Mouse (Mus musculus): ENCODE data around the gene Zbtb3. TPM values are rescaled to one million over a fixed set of nuclear protein-coding genes. Genes with fewer than 3 reads are reported as not detected.
"Not testable (repeated sequence)": the region's sequence is repeated elsewhere in the genome, so short reads cannot be mapped to it uniquely, and the experiment has no call there.

The Zbtb3 gene
- polyA plus RNA-seq, 1 experiment from 2014 or later: 7.2 TPM

- Histone ChIP-seq H3K27me3 (replicated peaks) (no peaks in the 10 kb centered on the region), H3K36me3 (peaks cover 74% of the 10 kb centered on the region), H3K4me3 (no peak overlapping the region), H3K4me2 (replicated peaks) (no peak overlapping the region), H3K4me1 (0 out of 2 replicates have a peak, but pooled peaks cover under 1% of the 10 kb centered on the region), H3K9me3 (no peaks in the 10 kb centered on the region), H3K9ac (no peak overlapping the region), H3K27ac (no peak overlapping the region)
- 94% methylated on average over 4 of the region's 4 CpGs for WGBS
- ATAC-seq (ENCODE audit: low FRiP score, low read depth): no peak
Observed at GRCm38 (mm10) chr19:8832971-8833370, 30.6 kb downstream of the Zbtb3 start.

GRCm38 (mm10) chr19:8836327-8836726 is 34.0 kb downstream of the Zbtb3 start:
- not testable (repeated sequence) for ATAC-seq (ENCODE audit: low FRiP score, low read depth); H3K27me3 ChIP-seq (replicated peaks); H3K4me3 ChIP-seq

GRCm38 (mm10) chr19:8837251-8837791 is 35.0 kb downstream of the Zbtb3 start, which contains the start of gene Bscl2:
TSS of gene Bscl2 (plus strand) at chr19:8837467.
- Histone ChIP-seq H3K4me3 (peak within 1 kb of the TSS; percentile 52), H3K9ac (peak within 1 kb of the TSS; percentile 71), H3K4me1 (peaks cover 32% of the 10 kb centered on the region), H3K9me3 (no peaks in the 10 kb centered on the region), H3K36me3 (peaks cover 36% of the 10 kb centered on the region), H3K27ac (peak within 1 kb of the TSS; percentile 91), H3K27me3 (replicated peaks) (no peaks in the 10 kb centered on the region), H3K4me2 (replicated peaks) (peak within 1 kb of the TSS; percentile 75)
- under 1% methylated on average over 37 of the region's 38 CpGs for WGBS
- peak; percentile 74 for ATAC-seq (ENCODE audit: low FRiP score, low read depth)

More at GRCm38 (mm10) chr19:8836327-8836726, 34.0 kb downstream of the Zbtb3 start:
- H3K9me3 ChIP-seq, H3K27ac ChIP-seq, H3K9ac ChIP-seq: not testable (repeated sequence)
- Histone ChIP-seq H3K4me1 (peaks cover 32% of the 10 kb centered on the region), H3K36me3 (peaks cover 44% of the 10 kb centered on the region), H3K4me2 (replicated peaks) (peak overlapping the region; percentile 75)
- 98% methylated on average over 10 of the region's 10 CpGs for WGBS

GRCm38 (mm10) chr19:8838041-8838730 is 35.8 kb downstream of the Zbtb3 start:
- peaks cover 32% of the 10 kb centered on the region for H3K4me1 ChIP-seq
- 23% methylated on average over 15 of the region's 15 CpGs for WGBS
- peak overlapping the region; percentile 71 for H3K9ac ChIP-seq
- peak overlapping the region; percentile 75 for H3K4me2 ChIP-seq (replicated peaks)
- peaks cover 32% of the 10 kb centered on the region for H3K36me3 ChIP-seq
- H3K27ac ChIP-seq: peak overlapping the region; percentile 91
- H3K27me3 ChIP-seq (replicated peaks): no peaks in the 10 kb centered on the region
- ATAC-seq (ENCODE audit: low FRiP score, low read depth): peak; percentile 38
- H3K9me3 ChIP-seq: no peaks in the 10 kb centered on the region
- H3K4me3 ChIP-seq: peak overlapping the region; percentile 52

GRCm38 (mm10) chr19:8839103-8839907 is 37.0 kb downstream of the Zbtb3 start, which contains the start of gene Gng3:
TSS of gene Gng3 (minus strand) at chr19:8839194.
- H3K4me1 ChIP-seq: peaks cover 32% of the 10 kb centered on the region
- 44% methylated on average over 11 of the region's 11 CpGs for WGBS
- H3K27me3 ChIP-seq (replicated peaks): no peaks in the 10 kb centered on the region
- peak within 1 kb of the TSS; percentile 71 for H3K9ac ChIP-seq
- H3K27ac ChIP-seq: peak within 1 kb of the TSS; percentile 91
- H3K36me3 ChIP-seq: peaks cover 23% of the 10 kb centered on the region
- peak within 1 kb of the TSS; percentile 75 for H3K4me2 ChIP-seq (replicated peaks)
- peak; percentile 85 for ATAC-seq (ENCODE audit: low FRiP score, low read depth)
- H3K9me3 ChIP-seq: no peaks in the 10 kb centered on the region
- H3K4me3 ChIP-seq: peak within 1 kb of the TSS; percentile 52

- Histone ChIP-seq H3K9me3 (no peaks in the 10 kb centered on the region), H3K36me3 (peaks cover 18% of the 10 kb centered on the region), H3K4me2 (replicated peaks) (peak overlapping the region; percentile 75), H3K27me3 (replicated peaks) (no peaks in the 10 kb centered on the region), H3K9ac (peak overlapping the region; percentile 64), H3K4me1 (peaks cover 32% of the 10 kb centered on the region), H3K27ac (0 out of 2 replicates have a peak overlapping the region, but pooled peaks have one; percentile 37), H3K4me3 (peak overlapping the region; percentile 52)
- 21% methylated on average over 29 of the region's 29 CpGs for WGBS
- no peak for ATAC-seq (ENCODE audit: low FRiP score, low read depth)
Observed at GRCm38 (mm10) chr19:8839908-8840791, 37.8 kb downstream of the Zbtb3 start.

- H3K4me2 ChIP-seq (replicated peaks): peak overlapping the region; percentile 75
- peaks cover 18% of the 10 kb centered on the region for H3K36me3 ChIP-seq
- no peak overlapping the region for H3K27ac ChIP-seq
- no peaks in the 10 kb centered on the region for H3K9me3 ChIP-seq
- peaks cover 32% of the 10 kb centered on the region for H3K4me1 ChIP-seq
- ATAC-seq (ENCODE audit: low FRiP score, low read depth): no peak
- WGBS: 92% methylated on average over 7 of the region's 7 CpGs
- H3K9ac ChIP-seq: peak overlapping the region; percentile 64
- H3K27me3 ChIP-seq (replicated peaks): no peaks in the 10 kb centered on the region
- peak overlapping the region; percentile 52 for H3K4me3 ChIP-seq
Observed at GRCm38 (mm10) chr19:8841012-8841411, 38.7 kb downstream of the Zbtb3 start.

GRCm38 (mm10) chr19:8842961-8843360 is 40.6 kb downstream of the Zbtb3 start:
- peaks cover 34% of the 10 kb centered on the region for H3K36me3 ChIP-seq
- no peak overlapping the region for H3K4me3 ChIP-seq
- no peaks in the 10 kb centered on the region for H3K9me3 ChIP-seq
- no peak overlapping the region for H3K4me2 ChIP-seq (replicated peaks)
- no peak overlapping the region for H3K27ac ChIP-seq
- H3K4me1 ChIP-seq: peaks cover 32% of the 10 kb centered on the region
- H3K27me3 ChIP-seq (replicated peaks): no peaks in the 10 kb centered on the region
- ATAC-seq (ENCODE audit: low FRiP score, low read depth): no peak
- no peak overlapping the region for H3K9ac ChIP-seq
- WGBS: 92% methylated on average over 6 of the region's 6 CpGs

- no peak overlapping the region for H3K27ac ChIP-seq
- H3K4me2 ChIP-seq (replicated peaks): no peak overlapping the region
- 71% methylated on average over 5 of the region's 5 CpGs for WGBS
- H3K4me1 ChIP-seq: peaks cover 18% of the 10 kb centered on the region
- H3K9ac ChIP-seq: no peak overlapping the region
- no peaks in the 10 kb centered on the region for H3K27me3 ChIP-seq (replicated peaks)
- no peak for ATAC-seq (ENCODE audit: low FRiP score, low read depth)
- no peak overlapping the region for H3K4me3 ChIP-seq
- H3K9me3 ChIP-seq: no peaks in the 10 kb centered on the region
- H3K36me3 ChIP-seq: peaks cover 46% of the 10 kb centered on the region
Observed at GRCm38 (mm10) chr19:8844371-8845129, 42.2 kb downstream of the Zbtb3 start.

GRCm38 (mm10) chr19:8848356-8848755 is 46.0 kb downstream of the Zbtb3 start:
- Histone ChIP-seq H3K36me3 (peaks cover 35% of the 10 kb centered on the region), H3K4me3 (no peak overlapping the region), H3K4me1 (no peaks in the 10 kb centered on the region), H3K9ac (no peak overlapping the region), H3K27ac (no peak overlapping the region), H3K27me3 (replicated peaks) (no peaks in the 10 kb centered on the region; the same call in 1 of the 2 replicates), H3K9me3 (no peaks in the 10 kb centered on the region), H3K4me2 (replicated peaks) (no peak overlapping the region)
- ATAC-seq (ENCODE audit: low FRiP score, low read depth): no peak
- 93% methylated on average over 5 of the region's 5 CpGs for WGBS

- H3K4me1 ChIP-seq: no peaks in the 10 kb centered on the region
- H3K9me3 ChIP-seq: no peaks in the 10 kb centered on the region
- H3K27me3 ChIP-seq (replicated peaks): no peaks in the 10 kb centered on the region; the same call in 1 of the 2 replicates
- H3K27ac ChIP-seq: no peak within 1 kb of the TSS
- 44% methylated on average over 7 of the region's 7 CpGs for WGBS
- H3K4me2 ChIP-seq (replicated peaks): no peak within 1 kb of the TSS
- H3K36me3 ChIP-seq: peaks cover 35% of the 10 kb centered on the region
- H3K9ac ChIP-seq: no peak within 1 kb of the TSS
- no peak within 1 kb of the TSS for H3K4me3 ChIP-seq
- no peak for ATAC-seq (ENCODE audit: low FRiP score, low read depth)
Observed at GRCm38 (mm10) chr19:8850402-8850901, 48.1 kb downstream of the Zbtb3 start, which contains the start of gene Lrrn4cl. TSS of gene Lrrn4cl (plus strand) at chr19:8850768.
